Mouse (Mus musculus) yolk sac, embryonic 10.5 days (tissue): Measurements from ENCODE around the gene Gm10570.

Source experiments
- DNase-seq: peaks from one replicate; pipeline ENCODE4 v3.0.0-alpha.2; 2017; ENCODE audit warnings: low spot score

Gm10570 gene

GRCm38 (mm10) chr4:130273698-130274345, 34.7 kb downstream of the Gm10570 start:
- DNase-seq: no peak

GRCm38 (mm10) chr4:130270611-130271347, 37.7 kb downstream of the Gm10570 start:
- no peak for DNase-seq

DNA sequence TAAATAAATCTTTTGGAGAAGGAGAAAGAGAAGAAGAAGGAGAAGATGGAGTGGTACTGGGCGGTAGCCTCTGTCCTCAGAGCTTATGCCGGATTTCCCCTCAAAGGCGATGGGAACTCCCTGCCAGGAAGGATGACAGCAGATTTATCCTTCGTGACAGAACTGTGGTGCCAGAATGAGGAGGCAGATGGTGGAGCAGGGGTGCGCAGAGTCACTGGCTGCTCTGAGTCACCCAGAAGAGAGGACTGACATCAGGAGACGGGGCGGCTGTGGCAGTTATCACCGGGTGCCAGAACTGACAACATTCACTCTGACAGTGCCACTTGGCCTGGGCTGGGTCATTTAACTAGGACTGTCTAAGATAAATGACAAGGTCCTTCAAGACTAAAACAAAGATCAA, 38.4 kb downstream of the Gm10570 start:
- DNase-seq: no peak

DNA sequence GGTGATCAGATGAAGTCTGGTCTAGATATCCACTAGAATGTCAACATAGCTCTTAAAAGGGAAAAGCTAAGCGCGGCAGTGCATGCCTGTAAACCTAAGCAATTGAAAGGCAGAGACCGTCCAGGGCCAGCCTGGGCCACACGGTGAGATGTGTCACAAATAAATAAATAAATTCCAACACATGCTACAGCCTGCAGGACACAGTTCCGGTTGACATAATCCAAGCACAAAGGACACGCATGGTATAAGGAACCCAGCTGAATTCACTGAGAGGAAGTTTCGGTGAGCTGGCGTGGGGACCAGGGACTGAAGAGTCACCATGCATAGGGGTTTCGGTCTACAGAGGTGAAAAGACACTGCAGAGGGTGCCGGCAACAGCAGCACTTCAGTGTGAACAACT, 39.7 kb downstream of the Gm10570 start:
- no peak for DNase-seq

DNA sequence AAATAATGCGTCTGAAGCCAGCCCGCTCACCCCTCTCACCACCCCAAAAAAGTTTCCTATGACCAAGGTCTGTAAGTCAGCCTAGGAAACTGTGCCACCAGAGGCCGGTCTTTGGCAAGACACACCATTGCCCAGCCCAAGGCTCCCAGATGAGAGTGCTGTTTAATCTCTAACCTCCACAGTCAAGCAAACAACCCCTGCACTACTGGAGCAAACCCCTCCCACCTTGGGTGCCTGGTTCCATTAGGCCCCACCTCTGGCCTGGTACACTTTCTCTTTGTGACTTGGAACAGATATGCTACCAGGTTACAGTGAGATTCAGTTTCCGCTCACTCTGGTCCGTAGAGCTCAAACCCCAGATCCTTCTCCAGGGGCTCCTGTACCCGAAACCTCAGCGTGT, 41.4 kb downstream of the Gm10570 start:
- DNase-seq: peak; percentile 24

- peak; percentile 44 for DNase-seq
Measured at GRCm38 (mm10) chr4:130266601-130267000, 41.9 kb downstream of the Gm10570 start.

DNA sequence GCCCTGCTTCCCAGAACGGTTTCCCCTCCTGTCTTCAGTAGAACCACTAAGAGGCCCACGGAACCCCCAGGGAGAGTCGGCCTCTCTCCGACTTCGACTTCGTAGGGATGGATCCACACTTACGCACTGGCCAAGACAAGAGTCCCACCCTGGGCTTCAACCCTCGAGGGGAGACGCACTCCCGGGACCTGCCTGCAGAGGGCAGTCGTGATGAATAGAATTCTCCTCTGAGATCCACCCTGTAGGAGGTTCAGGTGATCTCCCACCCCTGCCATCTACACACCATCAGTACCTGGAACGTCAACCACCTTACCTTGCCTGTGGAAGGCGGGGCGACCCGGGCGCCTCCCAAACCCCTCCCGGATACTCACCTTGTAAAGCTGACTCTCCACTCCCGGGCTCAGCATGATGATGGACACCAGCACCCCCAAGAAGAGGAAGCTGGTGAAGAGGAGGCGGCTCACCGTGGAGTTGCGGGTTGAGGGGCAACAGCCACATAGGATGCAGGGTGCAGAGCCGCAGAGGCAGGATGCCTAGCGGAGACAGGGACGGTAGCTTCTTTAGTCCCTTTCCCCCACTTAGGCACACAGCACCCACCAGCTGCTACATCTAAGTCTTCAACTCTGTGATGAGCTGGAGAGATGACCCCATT, 43.6 kb downstream of the Gm10570 start:
- DNase-seq: peak; percentile 44

GRCm38 (mm10) chr4:130264131-130264530, 44.3 kb downstream of the Gm10570 start:
- no peak for DNase-seq

DNA sequence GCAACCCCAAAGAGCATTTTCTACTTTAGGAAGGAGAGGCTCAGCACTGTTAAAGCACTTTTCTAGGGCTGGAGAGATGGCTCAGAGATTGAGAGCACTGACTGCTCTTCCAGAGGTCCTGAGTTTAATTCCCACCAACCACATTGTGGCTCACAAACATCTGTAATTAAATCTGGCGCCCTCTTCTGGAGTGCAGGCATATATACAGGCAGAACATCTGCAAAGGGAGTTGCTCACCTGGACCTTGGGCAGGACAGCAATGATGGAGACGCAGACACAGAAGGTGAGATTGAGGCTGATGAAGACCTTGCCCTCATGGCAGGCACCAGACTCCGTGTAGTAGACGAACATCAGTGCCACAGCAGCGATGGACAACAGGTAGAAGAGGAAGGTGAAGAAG, 48.1 kb downstream of the Gm10570 start:
- no peak for DNase-seq
